Mouse (Mus musculus) limb, embryonic 10.5 days (tissue): ENCODE data around the gene Prkcg. TPM values are rescaled to one million over a fixed set of nuclear protein-coding genes. Genes with fewer than 3 reads are reported as not detected.
"Not testable (repeated sequence)": the region's sequence is repeated elsewhere in the genome, so short reads cannot be mapped to it uniquely, and the experiment has no call there.

Experiments
- DNase-seq: peaks from one replicate; pipeline ENCODE4 v3.0.0-alpha.2; 2017; ENCODE audit warnings: low spot score
- H3K27ac ChIP-seq: fragments of 300-500 bp; sonication (generic); 2 replicates; pipeline ENCODE4 v1.5.1; 2016; ENCODE audit warnings: mild to moderate bottlenecking
- H3K27me3 ChIP-seq: fragments of 300-500 bp; sonication (generic); 2 replicates; pipeline ENCODE4 v1.6.1; 2016; ENCODE audit warnings: low read depth, mild to moderate bottlenecking; ENCODE audit not compliant: poor library complexity, severe bottlenecking
- H3K36me3 ChIP-seq: fragments of 300-500 bp; sonication (generic); 2 replicates; pipeline ENCODE4 v1.6.1; 2016; ENCODE audit warnings: mild to moderate bottlenecking, moderate library complexity
- H3K4me1 ChIP-seq: fragments of 300-500 bp; sonication (generic); 2 replicates; pipeline ENCODE4 v1.6.1; 2016
- H3K4me3 ChIP-seq: fragments of 300-500 bp; sonication (generic); 2 replicates; pipeline ENCODE4 v1.5.1; 2016; ENCODE audit warnings: mild to moderate bottlenecking, moderate library complexity
- H3K9me3 ChIP-seq: fragments of 300-500 bp; sonication (generic); replicated peaks from 2 replicates; pipeline ENCODE4 v1.6.1; 2016; ENCODE audit warnings: mild to moderate bottlenecking
- WGBS: fragments of 180-500 bp; shearing (Covaris S2); methylation state at CpG from one replicate; pipeline ENCODE4 v1.1.7; 2016; 5-methylcytosine and 5-hydroxymethylcytosine counted together
- polyA plus RNA-seq: library from polyadenylated mRNA; unstranded; fragments of >200 nt; fragmentation: Nextera tagmentation; extraction: Ambion mirVana; gene quantifications from 2 replicates; pipeline ENCODE4 v1.2.1, GENCODE M21; 2016

Gene Prkcg
- polyA plus RNA-seq, 1 experiment from 2014 or later, result 0.06 TPM

DNA sequence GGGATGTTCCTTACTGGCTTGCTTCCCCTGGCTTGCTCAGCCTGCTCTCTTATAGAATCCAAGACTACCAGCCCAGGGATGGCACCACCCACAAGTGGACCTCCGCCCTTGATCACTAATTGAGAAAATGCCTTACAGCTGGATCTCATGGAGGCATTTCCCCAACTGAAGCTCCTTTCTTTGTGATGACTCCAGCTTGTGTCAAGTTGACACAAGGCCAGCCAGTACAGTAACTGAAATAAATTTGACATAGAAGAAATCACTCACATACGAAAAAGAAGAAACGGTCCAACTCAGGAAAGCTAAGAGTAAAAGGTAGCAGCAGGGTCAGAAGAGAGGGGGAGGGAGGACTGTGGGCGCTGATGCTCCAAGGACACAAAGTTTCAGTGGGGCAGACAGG is 12.2 kb upstream of the Prkcg start:
- WGBS, result 38% methylated on average over 4 of the region's 4 CpGs
- peaks cover 10% of the 10 kb centered on the region for H3K4me1 ChIP-seq
- not testable (repeated sequence) for H3K36me3 ChIP-seq, H3K27ac ChIP-seq, DNase-seq, H3K4me3 ChIP-seq, H3K9me3 ChIP-seq, H3K27me3 ChIP-seq

DNA sequence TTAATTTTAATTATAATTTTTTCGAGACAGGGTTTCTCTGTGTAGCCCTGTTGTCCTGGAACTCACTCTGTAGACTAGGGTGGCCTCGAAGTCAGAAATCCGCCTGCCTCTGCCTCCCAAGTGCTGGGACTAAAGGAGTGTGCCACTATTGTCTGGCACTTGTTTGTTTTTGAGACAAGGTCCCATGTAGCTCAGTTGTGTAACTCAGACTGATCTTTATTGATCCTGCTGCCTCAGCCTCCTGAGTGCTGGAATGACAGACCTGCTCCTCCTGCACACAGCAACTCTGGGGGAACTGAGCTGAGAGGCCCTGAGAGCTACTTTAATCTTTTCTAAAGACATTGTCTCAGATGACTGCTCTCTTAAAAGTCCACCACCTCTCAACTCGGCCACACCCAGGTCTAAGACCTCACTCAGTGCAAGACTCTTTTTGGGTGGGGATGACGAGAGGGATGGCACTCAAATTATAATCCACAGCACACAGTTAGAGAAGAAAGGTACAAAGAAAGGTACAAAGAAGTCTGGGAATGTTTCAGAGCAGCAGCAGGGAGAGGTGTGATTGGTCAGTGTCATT is 8.8 kb upstream of the Prkcg start:
- WGBS, result 79% methylated on average over 5 of the region's 5 CpGs
- no peak overlapping the region for H3K4me3 ChIP-seq
- peaks cover 10% of the 10 kb centered on the region for H3K4me1 ChIP-seq
- no peak overlapping the region for H3K27ac ChIP-seq
- H3K36me3 ChIP-seq, result no peaks in the 10 kb centered on the region
- DNase-seq, result no peak
- H3K9me3 ChIP-seq, result no peaks in the 10 kb centered on the region
- H3K27me3 ChIP-seq, result no peaks in the 10 kb centered on the region

DNA sequence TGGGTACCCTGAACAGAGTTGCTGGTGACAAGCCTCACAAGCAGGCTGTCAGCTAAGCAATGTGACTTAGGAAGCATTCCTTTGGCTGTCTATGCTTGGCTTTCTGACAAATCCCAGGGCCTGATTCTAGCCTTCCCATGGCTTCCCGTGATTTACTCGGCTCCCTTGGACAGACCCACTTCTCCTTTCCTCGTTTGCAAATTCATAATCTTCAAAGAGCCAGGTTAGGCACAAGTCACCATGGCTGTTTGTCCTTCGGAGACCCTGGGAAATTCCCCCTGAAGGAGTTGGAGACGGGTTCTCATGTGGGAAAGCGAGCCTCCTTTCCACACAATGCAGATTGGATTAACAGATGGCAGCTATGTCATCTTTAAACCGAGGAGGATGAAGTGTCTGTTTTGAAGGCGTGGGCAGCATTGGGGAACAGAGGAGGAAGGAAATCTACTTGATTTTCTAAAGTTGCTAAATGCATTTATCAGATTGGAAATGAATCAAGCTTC is 8.3 kb upstream of the Prkcg start:
- H3K4me1 ChIP-seq, result peaks cover 7% of the 10 kb centered on the region
- no peak overlapping the region for H3K27ac ChIP-seq
- H3K9me3 ChIP-seq, result no peaks in the 10 kb centered on the region
- H3K4me3 ChIP-seq, result no peak overlapping the region
- H3K36me3 ChIP-seq, result no peaks in the 10 kb centered on the region
- 61% methylated on average over 8 of the region's 8 CpGs for WGBS
- no peaks in the 10 kb centered on the region for H3K27me3 ChIP-seq
- no peak for DNase-seq

DNA sequence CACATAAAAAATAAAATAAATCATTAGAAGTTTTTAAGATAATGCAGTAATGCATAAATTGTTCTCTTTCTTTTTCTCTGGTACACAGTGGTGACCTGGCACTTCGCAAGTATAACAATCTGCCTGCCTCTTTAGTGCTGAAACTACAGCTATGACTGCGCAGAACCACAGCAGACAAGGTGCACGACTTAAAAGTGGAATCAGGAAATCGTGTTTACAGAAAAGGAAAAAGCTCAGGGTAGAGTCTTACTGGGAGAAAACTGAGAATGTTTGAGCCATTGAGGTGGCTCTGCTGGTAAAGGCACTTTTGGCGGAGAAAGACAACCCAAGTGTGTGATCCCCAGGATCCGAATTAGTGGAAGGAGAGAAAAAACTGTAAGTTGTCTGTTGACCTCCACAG is 7.2 kb upstream of the Prkcg start:
- no peak for DNase-seq
- Histone ChIP-seq H3K4me3 (no peak overlapping the region), H3K27ac (no peak overlapping the region), H3K27me3 (no peaks in the 10 kb centered on the region), H3K36me3 (no peaks in the 10 kb centered on the region), H3K9me3 (no peaks in the 10 kb centered on the region), H3K4me1 (peaks cover 6% of the 10 kb centered on the region; the same call in 1 of the 2 replicates)
- WGBS, result 84% methylated on average over 6 of the region's 6 CpGs

DNA sequence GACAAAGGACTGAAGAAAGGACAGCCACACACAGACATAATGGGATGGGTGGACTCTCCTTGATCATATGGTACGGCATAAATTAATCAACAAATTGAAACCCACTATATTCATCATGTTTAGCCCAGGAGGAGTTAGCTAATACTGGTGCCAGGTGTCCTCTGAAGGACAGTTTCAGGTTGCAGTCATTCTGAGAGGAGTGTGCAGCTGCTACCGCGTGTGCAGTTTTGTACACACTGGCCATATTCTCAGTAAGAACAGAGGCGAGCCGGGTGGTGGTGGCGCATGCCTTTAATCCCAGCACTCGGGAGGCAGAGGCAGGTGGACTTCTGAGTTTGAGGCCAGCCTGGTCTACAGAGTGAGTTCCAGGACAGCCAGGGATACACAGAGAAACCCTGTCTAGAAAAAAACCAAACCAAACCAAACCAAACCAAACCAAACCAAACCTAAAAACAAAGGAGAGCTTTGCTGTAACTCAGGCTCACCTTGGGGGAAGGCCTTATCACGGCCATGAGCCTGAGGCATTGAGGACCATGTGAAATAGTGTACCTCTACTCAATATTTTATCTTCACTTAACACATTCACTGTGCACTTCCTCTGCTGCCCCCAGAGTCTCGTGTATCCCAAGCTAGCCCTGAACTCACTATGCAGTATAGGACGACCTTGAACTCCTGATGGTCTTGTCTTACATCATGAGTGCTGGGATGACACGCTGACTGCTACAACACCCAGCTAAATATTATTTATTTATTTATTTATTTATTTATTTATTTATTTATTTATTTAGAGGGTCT is 5.7 kb upstream of the Prkcg start:
- no peak overlapping the region for H3K27ac ChIP-seq
- no peaks in the 10 kb centered on the region for H3K36me3 ChIP-seq
- H3K27me3 ChIP-seq, result no peaks in the 10 kb centered on the region
- no peak overlapping the region for H3K4me3 ChIP-seq
- no peaks in the 10 kb centered on the region for H3K9me3 ChIP-seq
- whole genome bisulfite sequencing, result 93% methylated on average over 11 of the region's 11 CpGs
- no peak for DNase-seq
- no peaks in the 10 kb centered on the region for H3K4me1 ChIP-seq

DNA sequence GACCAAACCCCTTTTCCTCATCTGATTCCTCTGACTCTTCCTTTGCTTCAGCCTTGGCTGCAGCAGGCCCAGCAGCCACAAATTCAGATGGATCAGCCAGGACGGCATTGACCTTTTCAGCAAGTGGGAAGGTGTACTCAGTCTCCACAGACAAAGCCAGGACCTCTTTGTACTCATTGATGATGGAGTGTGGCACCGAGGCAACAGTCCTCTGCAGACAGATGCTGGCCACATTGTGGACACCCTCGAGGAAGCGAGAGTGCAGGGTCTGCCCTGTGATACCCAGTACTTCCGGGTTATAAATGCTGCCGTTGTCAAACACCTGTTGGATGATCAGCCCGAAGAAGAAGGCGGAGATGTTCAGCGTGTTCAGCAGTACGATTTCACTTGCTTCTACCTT is 4.4 kb upstream of the Prkcg start:
- WGBS, result 88% methylated on average over 10 of the region's 10 CpGs
- DNase-seq, result no peak

DNA sequence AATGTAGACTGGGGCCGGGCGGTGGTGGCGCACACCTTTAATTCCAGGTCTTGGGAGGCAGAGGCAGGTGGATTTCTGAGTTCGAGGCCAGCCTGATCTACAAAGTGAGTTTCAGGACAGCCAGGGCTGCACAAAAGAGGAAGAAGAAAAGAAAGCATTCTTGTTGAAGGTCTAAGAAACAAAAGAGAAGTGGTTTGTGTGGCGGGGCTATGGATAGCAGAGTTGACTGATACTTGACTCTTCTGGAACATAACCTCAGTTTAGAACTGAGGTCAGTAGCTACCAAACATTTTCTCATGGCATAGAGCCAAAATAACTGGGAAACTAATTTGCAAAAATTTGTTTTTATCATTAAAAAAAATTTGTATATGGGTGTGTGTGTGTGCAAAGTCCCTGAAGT is 2.9 kb upstream of the Prkcg start:
- Histone ChIP-seq H3K4me3 (no peak overlapping the region), H3K27ac (no peak overlapping the region), H3K9me3 (no peaks in the 10 kb centered on the region), H3K27me3 (no peaks in the 10 kb centered on the region), H3K36me3 (no peaks in the 10 kb centered on the region), H3K4me1 (peaks cover 22% of the 10 kb centered on the region)
- no peak for DNase-seq
- 96% methylated on average over 5 of the region's 5 CpGs for WGBS

More for the DNA sequence above, 4.4 kb upstream of the Prkcg start:
- no peak overlapping the region for H3K4me3 ChIP-seq
- H3K27me3 ChIP-seq, result no peaks in the 10 kb centered on the region
- H3K9me3 ChIP-seq, result no peaks in the 10 kb centered on the region
- peaks cover 9% of the 10 kb centered on the region for H3K4me1 ChIP-seq
- no peak overlapping the region for H3K27ac ChIP-seq
- H3K36me3 ChIP-seq, result no peaks in the 10 kb centered on the region

DNA sequence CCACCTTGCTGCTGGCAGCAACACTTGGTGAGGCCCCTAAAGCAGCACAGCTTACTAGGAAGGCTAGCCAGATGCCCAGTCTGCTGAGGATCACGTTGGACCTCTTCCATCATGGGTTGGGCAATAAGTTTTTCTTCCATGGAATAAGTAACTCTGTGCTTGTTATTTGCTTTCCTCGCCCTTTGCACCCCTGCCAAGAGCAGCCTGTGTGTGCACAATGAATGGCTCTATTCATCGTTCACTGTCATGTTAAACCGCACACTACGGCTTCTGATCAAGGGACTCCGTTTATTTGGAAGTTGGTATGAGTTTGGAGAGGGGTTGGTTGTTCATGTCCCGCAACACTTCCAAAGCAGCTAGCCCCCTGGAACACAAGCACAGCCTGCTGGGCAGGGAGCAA is 1.8 kb upstream of the Prkcg start:
- no peak for DNase-seq
- Histone ChIP-seq H3K36me3 (no peaks in the 10 kb centered on the region), H3K27me3 (no peaks in the 10 kb centered on the region), H3K4me3 (no peak overlapping the region), H3K4me1 (peaks cover 33% of the 10 kb centered on the region), H3K9me3 (no peaks in the 10 kb centered on the region), H3K27ac (no peak overlapping the region)
- WGBS, result 85% methylated on average over 7 of the region's 7 CpGs

DNA sequence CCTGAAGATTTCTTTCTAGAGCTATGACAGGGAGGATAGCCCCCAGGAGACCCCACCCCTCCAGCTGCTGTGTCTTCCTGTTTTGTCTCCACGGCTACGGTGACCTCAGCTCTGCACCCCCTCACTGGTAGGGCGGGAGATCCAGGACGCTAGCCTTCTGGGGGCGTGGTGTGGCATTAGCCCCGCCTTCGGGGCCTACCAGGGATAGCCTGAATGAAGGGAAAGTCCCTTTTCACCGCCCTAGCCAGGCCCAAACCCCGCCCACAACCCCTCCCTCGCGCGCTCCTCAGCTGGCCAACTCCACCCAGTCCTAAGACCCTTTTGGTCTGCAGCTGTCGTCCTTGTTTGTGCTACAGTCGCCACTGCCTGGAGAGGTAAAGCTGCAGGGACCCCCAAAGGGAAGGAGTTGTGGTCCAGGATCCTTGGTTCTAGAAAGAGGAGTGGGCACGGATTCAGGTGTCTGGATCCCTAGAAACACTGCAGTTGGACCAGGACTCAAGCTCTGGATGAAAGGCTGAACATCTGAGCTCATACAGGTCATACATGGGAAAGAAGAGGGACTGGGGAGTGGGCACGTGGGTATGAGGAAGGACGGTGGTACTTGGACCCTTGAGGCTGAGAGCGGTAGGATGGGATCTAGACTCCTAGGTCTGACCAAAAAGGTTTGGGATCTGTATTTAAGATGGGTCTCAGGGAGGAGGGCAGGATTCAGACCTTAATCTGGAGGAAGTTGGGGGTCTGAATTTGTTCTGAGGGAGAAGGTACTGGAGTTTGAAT is 1.5 kb downstream of the Prkcg start:
- WGBS, result 1% methylated on average over 18 of the region's 18 CpGs
- H3K27ac ChIP-seq, result peak overlapping the region; percentile 90
- H3K4me3 ChIP-seq, result peak overlapping the region; percentile 51
- H3K4me1 ChIP-seq, result peaks cover 42% of the 10 kb centered on the region
- H3K36me3 ChIP-seq, result peaks cover 3% of the 10 kb centered on the region; the same call in 1 of the 2 replicates
- H3K9me3 ChIP-seq, result no peaks in the 10 kb centered on the region
- no peaks in the 10 kb centered on the region for H3K27me3 ChIP-seq
- DNase-seq, result peak; percentile 95

DNA sequence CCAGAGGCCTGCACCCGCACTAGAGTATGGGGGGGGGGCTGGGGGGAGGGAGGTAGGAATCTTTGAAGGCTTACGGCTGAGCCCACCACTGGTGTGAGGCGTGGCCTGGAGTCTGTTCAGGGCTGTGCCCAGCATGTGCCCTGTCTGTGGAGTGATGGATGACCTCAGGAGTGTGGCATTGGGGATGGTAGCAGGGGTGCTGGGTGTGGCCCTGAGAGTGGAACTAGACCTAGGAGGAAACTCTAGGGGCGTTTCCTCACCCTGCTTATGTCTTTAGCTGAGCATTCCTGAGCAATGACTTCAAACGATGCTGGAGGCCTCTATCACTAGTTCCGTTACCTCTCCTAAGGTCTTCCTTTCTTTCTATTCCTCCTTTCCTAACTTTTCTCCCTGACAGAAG is 2.2 kb downstream of the Prkcg start:
- 25% methylated on average over 6 of the region's 6 CpGs for WGBS
- DNase-seq, result no peak

DNA sequence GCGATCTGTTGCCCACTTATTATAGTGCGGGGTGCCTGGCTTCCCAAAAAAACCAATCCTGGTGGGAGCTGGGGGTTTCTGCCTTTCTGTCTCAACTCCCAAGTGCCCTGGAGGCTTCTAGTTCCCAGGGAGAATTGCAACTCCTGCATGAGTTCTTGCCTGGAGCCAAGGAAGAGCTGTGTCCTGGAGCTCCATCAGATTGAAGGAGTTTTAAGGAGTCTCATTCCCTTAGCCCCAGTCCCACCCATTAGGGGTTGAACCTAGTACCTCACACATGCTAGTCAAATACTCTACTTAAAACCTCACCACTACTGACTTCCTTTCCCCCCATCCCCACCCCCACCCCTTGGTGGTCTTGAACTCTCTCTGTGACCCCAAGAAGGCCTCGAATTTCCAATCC is 2.8 kb downstream of the Prkcg start:
- 65% methylated on average over 3 of the region's 3 CpGs for WGBS
- H3K27ac ChIP-seq, result 0 out of 2 replicates have a peak overlapping the region, but pooled peaks have one; percentile 17
- no peaks in the 10 kb centered on the region for H3K9me3 ChIP-seq
- peaks cover 42% of the 10 kb centered on the region for H3K4me1 ChIP-seq
- peaks cover 12% of the 10 kb centered on the region for H3K36me3 ChIP-seq
- no peak for DNase-seq
- 0 out of 2 replicates have a peak overlapping the region, but pooled peaks have one; percentile 51 for H3K4me3 ChIP-seq
- H3K27me3 ChIP-seq, result no peaks in the 10 kb centered on the region

More for the DNA sequence above, 2.2 kb downstream of the Prkcg start:
- Histone ChIP-seq H3K27ac (peak overlapping the region; percentile 90; the same call in 1 of the 2 replicates), H3K4me3 (peak overlapping the region; percentile 51), H3K36me3 (peaks cover 6% of the 10 kb centered on the region), H3K4me1 (peaks cover 42% of the 10 kb centered on the region), H3K9me3 (no peaks in the 10 kb centered on the region), H3K27me3 (no peaks in the 10 kb centered on the region)

DNA sequence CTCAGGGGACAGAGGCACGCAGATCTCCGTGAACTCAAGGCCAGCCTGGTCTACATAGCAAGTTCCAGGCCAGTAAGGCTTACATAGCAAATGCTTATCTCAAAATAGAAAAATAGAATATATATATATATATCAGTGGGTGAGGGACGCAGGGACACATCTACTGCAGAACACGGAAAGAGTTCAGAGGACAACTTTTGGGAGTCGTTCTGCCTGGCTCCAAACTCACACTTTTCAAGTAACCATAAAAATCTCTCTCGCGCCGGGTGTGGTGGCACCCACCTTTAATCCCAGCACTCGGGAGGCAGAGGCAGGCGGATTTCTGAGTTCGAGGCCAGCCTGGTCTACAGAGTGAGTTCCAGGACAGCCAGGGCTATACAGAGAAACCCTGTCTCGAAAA is 3.3 kb downstream of the Prkcg start:
- Histone ChIP-seq H3K36me3 (peaks cover 17% of the 10 kb centered on the region), H3K4me3 (peak overlapping the region; percentile 54), H3K4me1 (peaks cover 42% of the 10 kb centered on the region), H3K27ac (peak overlapping the region; percentile 86)
- not testable (repeated sequence) for DNase-seq, H3K27me3 ChIP-seq, H3K9me3 ChIP-seq
- 72% methylated on average over 12 of the region's 12 CpGs for WGBS

DNA sequence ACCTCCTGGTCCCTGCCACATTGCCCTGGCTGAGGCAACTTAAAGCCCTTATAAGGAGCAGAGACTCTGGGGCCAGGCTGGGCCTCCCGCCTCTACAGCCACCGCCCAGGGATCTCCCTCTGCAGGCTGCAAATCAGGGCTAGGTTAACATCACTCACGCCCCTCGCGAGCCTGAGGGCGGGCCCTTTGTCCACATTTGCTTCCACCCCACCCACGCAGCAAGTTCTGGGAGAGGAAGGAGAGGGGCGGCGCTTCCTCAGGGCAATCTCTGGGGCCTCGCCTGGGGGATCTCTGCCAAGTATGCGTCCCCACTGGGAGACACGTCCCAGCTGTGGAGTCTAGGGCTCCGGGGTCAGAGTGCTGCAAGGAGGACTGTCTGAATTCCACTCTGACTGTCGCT is 3.8 kb downstream of the Prkcg start:
- peak; percentile 78 for DNase-seq
- H3K27me3 ChIP-seq, result no peaks in the 10 kb centered on the region
- peaks cover 42% of the 10 kb centered on the region for H3K4me1 ChIP-seq

More for the DNA sequence above, 3.8 kb downstream of the Prkcg start:
- H3K27ac ChIP-seq, result peak overlapping the region; percentile 86
- H3K4me3 ChIP-seq, result peak overlapping the region; percentile 54
- H3K9me3 ChIP-seq, result no peaks in the 10 kb centered on the region
- peaks cover 22% of the 10 kb centered on the region for H3K36me3 ChIP-seq
- WGBS, result under 1% methylated on average over 14 of the region's 14 CpGs
